9 mouse cellular contexts compared by ENCODE assay signal in the genomic region with DNA sequence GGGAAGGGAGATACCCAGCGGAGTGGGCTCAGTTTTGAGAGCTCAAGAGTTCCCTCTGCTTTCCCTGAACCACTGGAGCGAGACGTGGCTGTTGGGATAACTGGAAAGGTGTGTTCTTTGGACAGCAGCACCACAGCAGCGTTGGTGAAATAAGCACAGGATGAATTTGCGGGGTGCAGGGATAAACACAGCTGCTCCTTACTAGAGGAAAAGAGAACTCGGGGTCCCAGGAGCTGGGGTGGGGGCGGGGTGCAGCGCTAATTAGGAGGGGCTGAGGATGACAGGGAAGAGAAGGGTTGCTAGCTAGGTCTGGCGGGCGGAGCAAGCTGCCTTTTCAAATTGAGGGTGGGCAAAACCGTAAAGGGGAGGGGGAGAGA.
DNase-seq lines count a peak whose midpoint lies in the region; ATAC-seq and TF ChIP-seq lines count a peak whose summit lies in the region.
"Had no signal": no experiment of that assay in that cellular context is flagged by ENCODE, and none has a peak within 500 bp of the region (broad histone marks: within the 10 kb centered on the region; RNA-seq: fewer than 3 reads in every experiment).

No protein-coding gene starts in this region.

- peak overlapping the region; percentile 33 for H3K4me3 ChIP-seq in liver, embryonic 11.5 days (ENCODE audit: low read depth, low read length)
- H3K4me3 ChIP-seq in liver, postnatal 0 days (ENCODE audit: low read depth, low read length), result no peak overlapping the region
- H3K4me3 ChIP-seq in forebrain, embryonic 10.5 days, result peak overlapping the region; percentile 58
- H3K4me3 ChIP-seq in hindbrain, embryonic 16.5 days (ENCODE audit: low read length), result peak overlapping the region; percentile 55
- peak overlapping the region; percentile 38 for H3K4me3 ChIP-seq in neural tube, embryonic 12.5 days
- H3K4me3 ChIP-seq in thymus, adult 2 months (ENCODE audit: control insufficient read depth, insufficient read depth, low read length), result no peak overlapping the region

- peaks cover 29% of the 10 kb centered on the region for H3K27me3 ChIP-seq in liver, embryonic 11.5 days (replicated peaks; ENCODE audit: control insufficient read depth, insufficient read depth, low read length)
- H3K27me3 ChIP-seq in liver, postnatal 0 days (ENCODE audit: insufficient read depth, low read length), result peaks cover 17% of the 10 kb centered on the region
- peaks cover 99% of the 10 kb centered on the region for H3K27me3 ChIP-seq in forebrain, embryonic 10.5 days (ENCODE audit: poor library complexity, severe bottlenecking)
- peaks cover 17% of the 10 kb centered on the region for H3K27me3 ChIP-seq in hindbrain, embryonic 16.5 days (replicated peaks; ENCODE audit: control insufficient read depth, insufficient read depth, low read length)
- H3K27me3 ChIP-seq in neural tube, embryonic 12.5 days (replicated peaks), result peaks cover 35% of the 10 kb centered on the region
- H3K27me3 ChIP-seq in thymus, adult 2 months (ENCODE audit: control insufficient read depth, insufficient read depth, low read length), result no peaks in the 10 kb centered on the region

- no peak overlapping the region for H3K27ac ChIP-seq in liver, embryonic 11.5 days (ENCODE audit: low read depth, low read length)
- no peak overlapping the region for H3K27ac ChIP-seq in liver, postnatal 0 days (ENCODE audit: low read depth)
- no peak overlapping the region for H3K27ac ChIP-seq in forebrain, embryonic 10.5 days
- peak overlapping the region; percentile 34; the same call in 1 of the 2 replicates for H3K27ac ChIP-seq in hindbrain, embryonic 16.5 days (ENCODE audit: low read depth, low read length)
- no peak overlapping the region for H3K27ac ChIP-seq in neural tube, embryonic 12.5 days
- H3K27ac ChIP-seq in thymus, adult 2 months (ENCODE audit: control insufficient read depth, insufficient read depth, low read length), result no peak overlapping the region

- no peaks in the 10 kb centered on the region for H3K9me3 ChIP-seq in liver, embryonic 11.5 days (ENCODE audit: control insufficient read depth, low read length)
- H3K9me3 ChIP-seq in liver, postnatal 0 days (ENCODE audit: low read length), result no peaks in the 10 kb centered on the region
- H3K9me3 ChIP-seq in forebrain, embryonic 10.5 days, result no peaks in the 10 kb centered on the region
- no peaks in the 10 kb centered on the region for H3K9me3 ChIP-seq in hindbrain, embryonic 16.5 days (ENCODE audit: control insufficient read depth, low read length)
- no peaks in the 10 kb centered on the region for H3K9me3 ChIP-seq in neural tube, embryonic 12.5 days

- peak overlapping the region; percentile 54 for H3K4me2 ChIP-seq in liver, embryonic 11.5 days
- H3K4me2 ChIP-seq in liver, postnatal 0 days (ENCODE audit: low read depth, low read length), result no peak overlapping the region
- peak overlapping the region; percentile 71 for H3K4me2 ChIP-seq in hindbrain, embryonic 16.5 days (ENCODE audit: low read length)
- H3K4me2 ChIP-seq in neural tube, embryonic 12.5 days (replicated peaks), result peak overlapping the region; percentile 73

- TF ChIP-seq CTCF in liver, postnatal 0 days (IDR thresholded peaks at IDR 0.05; ENCODE audit: low read depth), result no peak
- no peak for TF ChIP-seq CTCF in thymus, adult 2 months (IDR thresholded peaks at IDR 0.05; ENCODE audit: borderline replicate concordance, control insufficient read depth, extremely low read depth, insufficient read depth, low read length, poor library complexity)

- TF ChIP-seq EP300 in liver, postnatal 0 days (IDR thresholded peaks at IDR 0.05; ENCODE audit: low read depth), result no peak

- no peaks in the 10 kb centered on the region for H3K4me1 ChIP-seq in liver, embryonic 11.5 days (replicated peaks; ENCODE audit: control insufficient read depth, insufficient read depth, low read length)
- no peaks in the 10 kb centered on the region for H3K4me1 ChIP-seq in liver, postnatal 0 days (ENCODE audit: insufficient read depth)
- H3K4me1 ChIP-seq in forebrain, embryonic 10.5 days, result peaks cover 2% of the 10 kb centered on the region; the same call in 1 of the 2 replicates
- no peaks in the 10 kb centered on the region for H3K4me1 ChIP-seq in hindbrain, embryonic 16.5 days (ENCODE audit: control insufficient read depth, insufficient read depth, low read depth, low read length)
- no peaks in the 10 kb centered on the region for H3K4me1 ChIP-seq in neural tube, embryonic 12.5 days
- H3K4me1 ChIP-seq in thymus, adult 2 months (replicated peaks; ENCODE audit: control insufficient read depth, insufficient read depth, low read length), result no peaks in the 10 kb centered on the region

- TF ChIP-seq POLR2A in thymus, adult 2 months (IDR thresholded peaks at IDR 0.05; ENCODE audit: control insufficient read depth, extremely low read depth, insufficient read depth, low read length, poor library complexity), result no peak

- DNase-seq in liver, embryonic 11.5 days (ENCODE audit: low spot score), result no peak
- no peak for DNase-seq in liver, postnatal 0 days
- DNase-seq in forebrain, embryonic 10.5 days (ENCODE audit: extremely low spot score, low spot score), result peak; percentile 14
- no peak for DNase-seq in thymus, adult 2 months
- DNase-seq in embryo, embryonic 11 days, result no peak
- DNase-seq: lung, postnatal 36 days had no signal

- H3K9ac ChIP-seq in liver, embryonic 11.5 days (ENCODE audit: low read depth, low read length), result no peak overlapping the region
- H3K9ac ChIP-seq in liver, postnatal 0 days (replicated peaks), result no peak overlapping the region
- H3K9ac ChIP-seq in hindbrain, embryonic 16.5 days (ENCODE audit: low read depth, low read length), result peak overlapping the region; percentile 66
- no peak overlapping the region for H3K9ac ChIP-seq in neural tube, embryonic 12.5 days

- ATAC-seq in liver, embryonic 11.5 days (replicated peaks; ENCODE audit: low FRiP score), result no peak
- ATAC-seq in liver, postnatal 0 days, result no peak
- ATAC-seq in hindbrain, embryonic 16.5 days, result peak; percentile 52; the same call in 1 of the 2 replicates
- ATAC-seq in neural tube, embryonic 12.5 days (ENCODE audit: low FRiP score, low read depth), result peak; percentile 49
- ATAC-seq in erythroid progenitor cell, adult 5-6 weeks (replicated peaks; ENCODE audit: low FRiP score, poor library complexity, severe bottlenecking), result no peak

- no peaks in the 10 kb centered on the region for H3K36me3 ChIP-seq in liver, embryonic 11.5 days (ENCODE audit: control insufficient read depth, insufficient read depth, low read length)
- no peaks in the 10 kb centered on the region for H3K36me3 ChIP-seq in liver, postnatal 0 days (replicated peaks; ENCODE audit: insufficient read depth, low read length)
- no peaks in the 10 kb centered on the region for H3K36me3 ChIP-seq in forebrain, embryonic 10.5 days (replicated peaks)
- no peaks in the 10 kb centered on the region for H3K36me3 ChIP-seq in hindbrain, embryonic 16.5 days (ENCODE audit: control insufficient read depth, insufficient read depth, low read length)
- no peaks in the 10 kb centered on the region for H3K36me3 ChIP-seq in neural tube, embryonic 12.5 days
- no peaks in the 10 kb centered on the region for H3K36me3 ChIP-seq in thymus, adult 2 months (ENCODE audit: control insufficient read depth, insufficient read depth, low read length)

- 14% methylated on average over 10 of the region's 11 CpGs for WGBS in liver, embryonic 11.5 days
- 9% methylated on average over 11 of the region's 11 CpGs for WGBS in liver, postnatal 0 days (ENCODE audit: insufficient replicate concordance)
- 15% methylated on average over 11 of the region's 11 CpGs for WGBS in forebrain, embryonic 10.5 days
- 13% methylated on average over 11 of the region's 11 CpGs for WGBS in hindbrain, embryonic 16.5 days
- 18% methylated on average over 11 of the region's 11 CpGs for WGBS in neural tube, embryonic 12.5 days
- WGBS in thymus, adult 2 months, result 5% methylated on average over 10 of the region's 11 CpGs

Comparison
In these comparisons a context has a peak if more than half of its experiments do, and no peak if none do; other contexts are left out.
1. H3K4me3 ChIP-seq: peak in liver, embryonic 11.5 days (single experiment), forebrain, embryonic 10.5 days (single experiment), hindbrain, embryonic 16.5 days (single experiment) and neural tube, embryonic 12.5 days (single experiment); none in liver, postnatal 0 days (single experiment) and thymus, adult 2 months (single experiment).
2. ATAC-seq: peak in hindbrain, embryonic 16.5 days (single experiment) and neural tube, embryonic 12.5 days (single experiment); none in liver, embryonic 11.5 days (single experiment), liver, postnatal 0 days (single experiment) and erythroid progenitor cell, adult 5-6 weeks (single experiment).